Mouse (Mus musculus) neutrophil, adult 5-6 weeks (primary cell): ENCODE results near the gene Htra3. TPM values are rescaled to one million over a fixed set of nuclear protein-coding genes. Genes with fewer than 3 reads are reported as not detected.

Source experiments
- ATAC-seq: fragments of 151-379, 151-347 bp; 2 replicates; pipeline ENCODE4 v1.8.0; 2017; ENCODE audit warnings: mild to moderate bottlenecking, moderate TSS enrichment; ENCODE audit not compliant: insufficient number of reproducible peaks, poor library complexity, low FRiP score, severe bottlenecking; ENCODE audit errors: extremely low read depth
- total RNA-seq: library from RNA; stranded (forward); fragments of 200-1000 nt; gene quantifications from 2 replicates; pipeline ENCODE4 v1.2.3, GENCODE M21; 2017

Gene Htra3
- total RNA-seq, 1 experiment from 2014 or later: not detected

- no peak for ATAC-seq
Measured at GRCm38 (mm10) chr5:35630706-35631105, 48.9 kb downstream of the Htra3 start.

- ATAC-seq: no peak
Measured at GRCm38 (mm10) chr5:35629333-35629732, 50.2 kb downstream of the Htra3 start.

GRCm38 (mm10) chr5:35628685-35629084 lies 50.9 kb downstream of the Htra3 start:
- ATAC-seq: no peak

GRCm38 (mm10) chr5:35627307-35627840 lies 52.2 kb downstream of the Htra3 start:
- no peak for ATAC-seq

- no peak for ATAC-seq
Measured at GRCm38 (mm10) chr5:35626408-35626807, 53.2 kb downstream of the Htra3 start.

GRCm38 (mm10) chr5:35624751-35625239 lies 54.8 kb downstream of the Htra3 start:
- no peak for ATAC-seq

- no peak for ATAC-seq
Measured at GRCm38 (mm10) chr5:35623831-35624230, 55.8 kb downstream of the Htra3 start.

- no peak for ATAC-seq
Measured at GRCm38 (mm10) chr5:35621114-35621513, 58.5 kb downstream of the Htra3 start.

- no peak for ATAC-seq
Measured at GRCm38 (mm10) chr5:35616943-35617342, 62.6 kb downstream of the Htra3 start.

- no peak for ATAC-seq
Measured at GRCm38 (mm10) chr5:35612722-35613121, 66.9 kb downstream of the Htra3 start.

GRCm38 (mm10) chr5:35611900-35612299 lies 67.7 kb downstream of the Htra3 start:
- no peak for ATAC-seq

- ATAC-seq: no peak
Measured at GRCm38 (mm10) chr5:35611170-35611569, 68.4 kb downstream of the Htra3 start.

GRCm38 (mm10) chr5:35610381-35610780 lies 69.2 kb downstream of the Htra3 start:
- ATAC-seq: no peak

- ATAC-seq: no peak
Measured at GRCm38 (mm10) chr5:35609971-35610370, 69.6 kb downstream of the Htra3 start.

GRCm38 (mm10) chr5:35609381-35609780 lies 70.2 kb downstream of the Htra3 start:
- ATAC-seq: no peak

- ATAC-seq: no peak
Measured at GRCm38 (mm10) chr5:35608559-35608958, 71.0 kb downstream of the Htra3 start.

GRCm38 (mm10) chr5:35607784-35608183 lies 71.8 kb downstream of the Htra3 start:
- ATAC-seq: no peak

- no peak for ATAC-seq
Measured at GRCm38 (mm10) chr5:35606800-35607199, 72.8 kb downstream of the Htra3 start.

GRCm38 (mm10) chr5:35605355-35605754 lies 74.2 kb downstream of the Htra3 start:
- no peak for ATAC-seq
